Mouse (Mus musculus) kidney, embryonic 14.5 days (tissue): ENCODE measurements around the gene Zfp503. TPM values are rescaled to one million over a fixed set of nuclear protein-coding genes. Genes with fewer than 3 reads are reported as not detected.

Source experiments
- ATAC-seq: fragments of 200-750 bp; cut with Nextera tagmentation; 2 replicates; pipeline ENCODE4 v1.8.0; 2017; ENCODE audit warnings: moderate number of reproducible peaks, mild to moderate bottlenecking, moderate TSS enrichment, moderate library complexity; ENCODE audit not compliant: low FRiP score, low TSS enrichment
- H3K27ac ChIP-seq: fragments of 300-500 bp; sonication (generic); 2 replicates; pipeline ENCODE4 v1.5.1; 2014; ENCODE audit warnings: low read depth, mild to moderate bottlenecking, low read length, moderate library complexity, mixed read lengths
- H3K27me3 ChIP-seq: fragments of 300-500 bp; sonication (generic); 2 replicates; pipeline ENCODE4 v1.6.1; 2014; ENCODE audit warnings: mild to moderate bottlenecking, low read length; ENCODE audit not compliant: control insufficient read depth, insufficient read depth
- H3K36me3 ChIP-seq: fragments of 300-500 bp; sonication (generic); 2 replicates; pipeline ENCODE4 v1.6.1; 2014; ENCODE audit warnings: low read length, mixed read lengths; ENCODE audit not compliant: control insufficient read depth, insufficient read depth
- H3K4me1 ChIP-seq: fragments of 300-500 bp; sonication (generic); 2 replicates; pipeline ENCODE4 v1.6.1; 2014; ENCODE audit warnings: low read length, mixed read lengths; ENCODE audit not compliant: control insufficient read depth, insufficient read depth
- H3K4me2 ChIP-seq: fragments of 300-500 bp; sonication (generic); replicated peaks from 2 replicates; pipeline ENCODE4 v1.6.1; 2014; ENCODE audit warnings: low read depth, mild to moderate bottlenecking, low read length
- H3K4me3 ChIP-seq: fragments of 300-500 bp; sonication (generic); 2 replicates; pipeline ENCODE4 v1.5.1; 2014; ENCODE audit warnings: mild to moderate bottlenecking, low read length
- H3K9ac ChIP-seq: fragments of 300-500 bp; sonication (generic); 2 replicates; pipeline ENCODE4 v1.6.1; 2014; ENCODE audit warnings: low read depth, mild to moderate bottlenecking, low read length, moderate library complexity
- H3K9me3 ChIP-seq: fragments of 300-500 bp; sonication (generic); 2 replicates; pipeline ENCODE4 v1.6.1; 2016; ENCODE audit warnings: low read length; ENCODE audit not compliant: control insufficient read depth
- WGBS: fragments of 180-500 bp; shearing (Covaris S2); extraction: QIAGEN DNeasy Blood & Tissue Kit; methylation state at CpG from one replicate; pipeline ENCODE4 v1.1.7; 2014; 5-methylcytosine and 5-hydroxymethylcytosine counted together
- polyA plus RNA-seq: library from polyadenylated mRNA; unstranded; fragments of >200 nt; fragmentation: Nextera tagmentation; extraction: Ambion mirVana; gene quantifications from 2 replicates; pipeline ENCODE4 v1.2.1, GENCODE M21; 2014

The Zfp503 gene
- polyA plus RNA-seq, 1 experiment from 2014 or later = 26.7 TPM

DNA sequence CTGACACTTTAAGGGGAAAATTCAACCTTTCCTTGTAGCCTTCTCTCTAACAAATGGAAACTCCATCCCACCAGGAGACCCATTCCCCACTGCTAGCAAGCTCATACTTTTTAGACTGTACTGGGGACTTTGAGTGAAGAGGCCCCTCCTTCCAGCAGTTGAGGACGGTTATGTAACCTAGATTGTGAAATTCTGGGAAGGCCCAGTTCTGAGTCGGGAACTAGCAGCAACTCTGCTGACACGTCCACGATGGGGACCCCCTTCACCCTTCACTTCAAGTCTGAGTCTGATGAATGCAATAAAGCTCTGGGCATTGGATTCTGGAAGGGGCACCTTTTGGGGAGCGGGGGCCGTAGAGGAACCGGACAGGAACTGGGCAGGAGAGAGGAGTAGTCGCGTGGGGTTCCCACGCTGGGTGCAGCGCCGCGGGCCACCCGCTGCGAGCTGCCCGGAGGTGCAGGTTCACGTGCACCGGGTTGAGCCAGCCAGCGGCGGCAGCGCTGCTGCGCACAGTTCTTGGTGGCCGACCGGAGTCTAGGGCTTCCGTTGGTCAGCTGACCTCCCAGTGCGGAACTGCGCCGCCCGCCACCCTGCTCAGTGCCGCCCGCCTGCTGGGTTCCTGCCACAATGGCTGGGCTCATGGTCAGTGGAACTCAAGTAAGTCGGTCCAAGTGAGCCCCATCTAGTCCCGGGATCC lies 30.0 kb upstream of the Zfp503 start, which contains the start of gene Lrmda:
Lrmda (plus strand) TSS at position 461 of the 697 bp plus-strand sequence.
- Histone ChIP-seq H3K4me3 (peak within 1 kb of the TSS; percentile 40), H3K9ac (peak within 1 kb of the TSS; percentile 58), H3K36me3 (no peaks in the 10 kb centered on the region), H3K9me3 (no peaks in the 10 kb centered on the region), H3K27ac (no peak within 1 kb of the TSS), H3K4me2 (peak within 1 kb of the TSS; percentile 84), H3K27me3 (no peaks in the 10 kb centered on the region; the same call in 1 of the 2 replicates), H3K4me1 (peaks cover 6% of the 10 kb centered on the region; the same call in 1 of the 2 replicates)
- peak; percentile 77 for ATAC-seq
- 2% methylated on average over 33 of the region's 33 CpGs for WGBS

DNA sequence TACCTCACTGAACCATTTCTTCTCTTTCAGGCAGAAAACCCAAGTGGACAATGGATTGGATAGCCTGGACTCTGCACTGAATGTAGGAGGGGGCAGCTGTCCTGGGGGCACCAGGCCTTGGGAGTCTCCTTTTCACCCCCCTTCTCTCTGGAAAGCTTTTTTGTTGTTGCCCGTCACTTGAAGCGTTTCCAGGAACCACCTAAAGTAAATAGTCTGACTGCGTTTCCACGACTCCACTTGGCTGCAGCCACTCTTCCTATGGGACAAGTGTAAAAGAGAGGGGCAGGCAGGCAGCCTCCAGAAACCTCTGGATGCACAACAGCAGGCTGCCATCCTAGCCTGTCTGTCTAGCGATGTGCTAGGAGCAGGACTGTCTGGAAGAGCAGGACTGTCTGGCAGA lies 27.6 kb upstream of the Zfp503 start:
- H3K27me3 ChIP-seq = no peaks in the 10 kb centered on the region; the same call in 1 of the 2 replicates
- WGBS = 37% methylated on average over 5 of the region's 5 CpGs
- H3K4me2 ChIP-seq = no peak overlapping the region
- H3K4me3 ChIP-seq = no peak overlapping the region
- peaks cover 6% of the 10 kb centered on the region; the same call in 1 of the 2 replicates for H3K4me1 ChIP-seq
- H3K9ac ChIP-seq = no peak overlapping the region
- H3K36me3 ChIP-seq = no peaks in the 10 kb centered on the region
- no peaks in the 10 kb centered on the region for H3K9me3 ChIP-seq
- H3K27ac ChIP-seq = no peak overlapping the region
- no peak for ATAC-seq

DNA sequence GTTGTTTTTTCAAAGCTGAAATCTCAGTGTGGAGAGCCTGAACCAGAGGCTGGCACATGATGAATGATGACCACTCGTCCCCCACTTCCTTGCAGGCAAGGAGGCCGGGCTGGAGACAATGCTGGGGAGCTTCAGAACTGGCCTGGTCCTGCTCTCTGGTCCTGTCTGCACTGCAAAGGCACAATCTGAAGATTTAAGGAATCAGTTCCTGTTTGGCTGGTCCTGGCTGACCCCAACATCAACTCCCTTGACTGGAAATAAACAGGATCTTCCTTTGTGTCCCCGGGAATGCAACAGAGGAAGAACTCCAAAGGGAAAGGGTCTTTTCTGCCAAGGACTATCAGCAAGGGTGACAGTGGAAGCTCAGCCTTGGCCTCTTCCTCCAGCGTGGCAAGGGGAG lies 25.4 kb upstream of the Zfp503 start:
- H3K9ac ChIP-seq = no peak overlapping the region
- H3K4me2 ChIP-seq = no peak overlapping the region
- no peaks in the 10 kb centered on the region for H3K9me3 ChIP-seq
- no peak overlapping the region for H3K4me3 ChIP-seq
- H3K27me3 ChIP-seq = no peaks in the 10 kb centered on the region; the same call in 1 of the 2 replicates
- peaks cover 6% of the 10 kb centered on the region; the same call in 1 of the 2 replicates for H3K4me1 ChIP-seq
- no peaks in the 10 kb centered on the region for H3K36me3 ChIP-seq
- no peak overlapping the region for H3K27ac ChIP-seq
- WGBS = 37% methylated on average over 4 of the region's 4 CpGs
- no peak for ATAC-seq

DNA sequence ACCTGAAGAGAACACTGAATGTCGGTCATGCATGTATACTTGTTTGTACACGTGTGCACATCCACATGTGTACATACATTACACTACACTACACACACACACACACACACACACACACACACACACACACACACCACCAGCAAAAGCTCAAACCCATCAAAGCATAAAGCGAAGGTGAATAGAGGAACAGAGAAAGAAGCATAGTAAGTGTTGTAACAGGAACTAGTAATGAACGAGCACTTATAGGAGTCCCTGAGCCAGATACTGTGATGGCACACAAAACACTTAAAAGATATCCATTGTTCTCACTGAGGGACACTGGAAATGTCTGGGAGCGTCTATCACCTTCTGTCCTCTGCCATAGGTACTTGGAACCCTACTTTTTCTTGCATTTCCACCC lies 24.9 kb upstream of the Zfp503 start:
- no peak overlapping the region for H3K9ac ChIP-seq
- no peaks in the 10 kb centered on the region for H3K36me3 ChIP-seq
- peaks cover 4% of the 10 kb centered on the region; the same call in 1 of the 2 replicates for H3K4me1 ChIP-seq
- ATAC-seq = no peak
- 84% methylated on average over 5 of the region's 5 CpGs for WGBS
- no peak overlapping the region for H3K27ac ChIP-seq
- H3K4me2 ChIP-seq = no peak overlapping the region
- no peak overlapping the region for H3K4me3 ChIP-seq
- H3K27me3 ChIP-seq = no peaks in the 10 kb centered on the region; the same call in 1 of the 2 replicates
- no peaks in the 10 kb centered on the region for H3K9me3 ChIP-seq

DNA sequence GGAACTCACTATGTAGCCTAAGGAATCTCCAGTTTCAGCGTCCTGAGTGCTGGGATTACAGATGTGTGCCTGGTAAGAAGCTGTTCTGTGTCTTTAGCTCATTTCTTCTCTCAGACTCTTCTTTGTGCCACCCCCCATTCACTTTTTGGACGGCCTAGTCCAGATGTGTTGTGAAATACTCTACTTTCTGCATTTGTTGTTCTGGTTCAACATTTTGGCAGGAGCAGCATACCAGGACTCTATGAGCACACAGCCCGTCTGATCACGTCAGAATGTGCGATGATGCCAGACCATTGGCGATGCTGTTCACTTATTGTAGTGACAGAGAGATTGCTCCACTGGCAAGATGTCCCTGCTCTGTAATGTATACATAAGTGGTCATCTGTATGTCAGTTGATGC lies 17.6 kb upstream of the Zfp503 start:
- H3K9ac ChIP-seq = no peak overlapping the region
- H3K36me3 ChIP-seq = no peaks in the 10 kb centered on the region
- no peaks in the 10 kb centered on the region for H3K4me1 ChIP-seq
- no peak for ATAC-seq
- no peak overlapping the region for H3K27ac ChIP-seq
- H3K4me3 ChIP-seq = no peak overlapping the region
- H3K27me3 ChIP-seq = 0 out of 2 replicates have a peak, but pooled peaks cover 5% of the 10 kb centered on the region
- no peaks in the 10 kb centered on the region for H3K9me3 ChIP-seq
- no peak overlapping the region for H3K4me2 ChIP-seq
- 87% methylated on average over 6 of the region's 6 CpGs for WGBS

DNA sequence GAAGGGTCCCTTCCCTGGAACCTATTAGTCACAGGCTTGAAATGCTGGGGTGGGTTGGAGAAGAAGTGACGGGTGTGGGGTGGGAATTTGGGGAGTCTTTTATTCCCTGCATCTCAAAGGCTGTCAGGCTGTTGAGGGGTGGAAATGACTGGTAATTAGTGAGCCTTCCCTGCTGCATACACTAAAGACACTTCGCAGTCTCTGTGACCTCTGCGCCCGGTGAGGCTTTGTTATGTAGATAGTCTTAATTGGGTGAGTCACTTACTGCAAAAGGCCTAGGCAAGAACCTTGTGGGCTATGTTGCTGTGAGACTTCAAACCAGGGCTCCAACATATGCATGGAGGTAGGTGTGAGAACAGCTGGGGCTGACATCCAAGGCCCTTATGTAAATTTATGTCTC lies 15.5 kb upstream of the Zfp503 start:
- H3K27me3 ChIP-seq = 0 out of 2 replicates have a peak, but pooled peaks cover 5% of the 10 kb centered on the region
- H3K9me3 ChIP-seq = no peaks in the 10 kb centered on the region
- no peak overlapping the region for H3K27ac ChIP-seq
- no peak overlapping the region for H3K4me3 ChIP-seq
- no peak for ATAC-seq
- WGBS = 51% methylated on average over 4 of the region's 4 CpGs
- no peaks in the 10 kb centered on the region for H3K36me3 ChIP-seq
- H3K9ac ChIP-seq = no peak overlapping the region
- no peaks in the 10 kb centered on the region for H3K4me1 ChIP-seq
- no peak overlapping the region for H3K4me2 ChIP-seq

DNA sequence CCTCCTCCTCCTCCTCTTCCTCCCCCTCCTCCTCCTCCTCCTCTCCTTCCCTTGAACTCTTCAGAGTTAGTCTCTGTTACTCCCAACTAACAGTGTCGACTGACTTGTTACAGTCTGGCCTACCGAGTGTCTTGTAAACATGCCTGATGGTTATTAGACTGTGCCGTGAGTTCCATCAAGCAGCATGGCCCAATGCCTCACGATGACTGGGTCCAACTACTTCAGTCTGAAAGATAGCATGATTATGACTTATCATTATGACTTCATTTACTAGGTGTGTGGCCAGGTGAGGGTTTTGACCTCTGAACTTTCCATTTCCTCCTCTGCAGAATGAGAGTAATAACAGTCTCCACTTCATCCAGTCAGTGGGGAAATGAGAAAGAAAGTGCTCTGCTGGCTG lies 14.2 kb upstream of the Zfp503 start:
- no peak overlapping the region for H3K4me2 ChIP-seq
- H3K9ac ChIP-seq = no peak overlapping the region
- no peaks in the 10 kb centered on the region for H3K36me3 ChIP-seq
- no peak for ATAC-seq
- no peak overlapping the region for H3K4me3 ChIP-seq
- no peak overlapping the region for H3K27ac ChIP-seq
- WGBS = 75% methylated on average over 4 of the region's 4 CpGs
- no peaks in the 10 kb centered on the region for H3K9me3 ChIP-seq
- H3K4me1 ChIP-seq = no peaks in the 10 kb centered on the region
- 0 out of 2 replicates have a peak, but pooled peaks cover 5% of the 10 kb centered on the region for H3K27me3 ChIP-seq

DNA sequence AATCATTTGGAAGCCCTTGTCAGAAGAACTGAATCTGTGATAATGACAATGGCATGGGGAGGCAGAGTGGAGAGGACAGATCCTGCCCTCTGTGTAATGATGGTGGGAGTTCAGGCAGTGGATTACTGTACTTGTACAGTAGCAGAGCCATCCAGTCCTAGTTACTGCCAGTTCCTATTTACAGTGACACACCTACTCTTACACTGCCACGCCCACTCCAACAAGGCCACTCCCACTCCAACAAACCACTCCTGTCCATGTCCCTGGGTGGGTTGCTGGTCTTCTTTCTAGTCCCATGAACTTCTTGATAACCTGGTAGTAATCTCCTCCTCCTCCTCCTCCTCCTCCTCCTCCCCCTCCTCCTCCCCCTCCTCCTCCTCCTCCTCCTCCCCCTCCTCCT lies 13.8 kb upstream of the Zfp503 start:
- ATAC-seq = no peak
- Histone ChIP-seq H3K4me3 (no peak overlapping the region), H3K36me3 (no peaks in the 10 kb centered on the region)

DNA sequence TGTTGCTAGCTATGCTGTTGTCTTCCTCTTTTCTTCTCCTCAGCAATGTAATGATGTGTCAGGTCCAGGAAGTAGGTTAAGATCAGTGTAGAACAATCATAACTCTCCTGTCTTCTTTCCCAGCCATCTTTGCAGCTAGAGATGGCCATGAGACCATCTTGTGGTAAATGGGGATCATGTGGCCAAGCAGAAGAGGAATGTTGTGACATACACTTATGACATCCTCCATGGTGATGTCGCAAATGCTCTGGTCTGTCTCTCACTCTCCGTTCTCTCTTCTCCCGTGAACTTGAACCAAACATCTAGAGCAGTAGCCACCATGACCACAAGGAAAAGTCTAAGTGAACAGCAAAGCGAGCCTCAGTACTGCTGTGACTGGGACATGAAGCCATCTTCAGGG lies 10.2 kb upstream of the Zfp503 start:
- Histone ChIP-seq H3K27ac (no peak overlapping the region), H3K4me1 (no peaks in the 10 kb centered on the region), H3K27me3 (0 out of 2 replicates have a peak, but pooled peaks cover 3% of the 10 kb centered on the region), H3K9me3 (no peaks in the 10 kb centered on the region), H3K4me3 (no peak overlapping the region), H3K36me3 (no peaks in the 10 kb centered on the region), H3K9ac (no peak overlapping the region), H3K4me2 (no peak overlapping the region)
- ATAC-seq = no peak
- WGBS = 97% methylated on average over 4 of the region's 4 CpGs

More for the DNA sequence above, 13.8 kb upstream of the Zfp503 start:
- no peak overlapping the region for H3K4me2 ChIP-seq
- no peak overlapping the region for H3K9ac ChIP-seq
- 89% methylated on average over 1 of the region's 1 CpGs for WGBS
- H3K9me3 ChIP-seq = no peaks in the 10 kb centered on the region
- H3K27ac ChIP-seq = no peak overlapping the region
- no peaks in the 10 kb centered on the region for H3K4me1 ChIP-seq
- 0 out of 2 replicates have a peak, but pooled peaks cover 5% of the 10 kb centered on the region for H3K27me3 ChIP-seq
